Mouse (Mus musculus) embryonic facial prominence, embryonic 13.5 days (tissue): Measurements from ENCODE around the gene 4833439L19Rik. TPM values are rescaled to one million over a fixed set of nuclear protein-coding genes. Genes with fewer than 3 reads are reported as not detected.

Experiments used
- ATAC-seq: fragments of 200-750 bp; cut with Nextera tagmentation; 2 replicates; pipeline ENCODE4 v1.8.0; 2017; ENCODE audit warnings: low read depth; ENCODE audit not compliant: insufficient number of reproducible peaks, insufficient read depth, low FRiP score, low TSS enrichment
- H3K27ac ChIP-seq: fragments of 300-500 bp; sonication (generic); 2 replicates; pipeline ENCODE4 v1.5.1; 2015; ENCODE audit warnings: moderate library complexity, mild to moderate bottlenecking, inconsistent platforms
- H3K27me3 ChIP-seq: fragments of 300-500 bp; sonication (generic); 2 replicates; pipeline ENCODE4 v1.6.1; 2015; ENCODE audit warnings: mild to moderate bottlenecking, inconsistent platforms
- H3K36me3 ChIP-seq: fragments of 300-500 bp; sonication (generic); 2 replicates; pipeline ENCODE4 v1.6.1; 2015; ENCODE audit warnings: mild to moderate bottlenecking, inconsistent platforms
- H3K4me1 ChIP-seq: fragments of 300-500 bp; sonication (generic); 2 replicates; pipeline ENCODE4 v1.6.1; 2015; ENCODE audit warnings: inconsistent platforms
- H3K4me2 ChIP-seq: fragments of 300-500 bp; sonication (generic); 2 replicates; pipeline ENCODE4 v1.6.1; 2015; ENCODE audit warnings: moderate library complexity, mild to moderate bottlenecking, inconsistent platforms
- H3K4me3 ChIP-seq: fragments of 300-500 bp; sonication (generic); 2 replicates; pipeline ENCODE4 v1.5.1; 2015; ENCODE audit warnings: mild to moderate bottlenecking, inconsistent platforms
- H3K9ac ChIP-seq: fragments of 300-500 bp; sonication (generic); 2 replicates; pipeline ENCODE4 v1.6.1; 2015; ENCODE audit warnings: mild to moderate bottlenecking, inconsistent platforms
- H3K9me3 ChIP-seq: fragments of 300-500 bp; sonication (generic); 2 replicates; pipeline ENCODE4 v1.6.1; 2016; ENCODE audit warnings: inconsistent platforms
- WGBS: fragments of 180-500 bp; shearing (Covaris S2); methylation state at CpG from one replicate; pipeline ENCODE4 v1.1.7; 2015; ENCODE audit warnings: mixed read lengths; 5-methylcytosine and 5-hydroxymethylcytosine counted together
- polyA plus RNA-seq: library from polyadenylated mRNA; unstranded; fragments of >200 nt; fragmentation: Nextera tagmentation; extraction: Ambion mirVana; gene quantifications from 2 replicates; pipeline ENCODE4 v1.2.1, GENCODE M21; 2015

The 4833439L19Rik gene
- polyA plus RNA-seq, 1 experiment from 2014 or later: 153 TPM

DNA sequence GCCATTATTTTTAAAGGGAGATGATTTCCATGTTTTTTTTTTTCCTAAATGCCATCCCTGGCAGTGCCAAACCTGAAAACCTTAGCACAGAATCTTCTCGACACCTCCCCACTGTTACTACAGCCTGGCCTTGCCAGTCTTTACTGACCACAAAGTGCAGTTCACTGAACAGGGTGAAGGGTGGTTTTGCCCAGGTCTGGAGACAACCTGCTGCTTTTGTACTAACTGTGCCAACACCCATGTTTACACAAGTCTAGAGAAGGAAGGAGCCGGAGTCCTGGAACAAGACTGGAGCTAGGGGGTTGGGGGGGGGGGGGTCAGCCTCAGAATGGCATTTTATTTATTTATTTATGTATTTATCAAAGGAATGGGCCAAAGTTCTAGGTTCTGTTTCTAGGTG, 16.1 kb upstream of the 4833439L19Rik start:
- H3K4me2 ChIP-seq: no peak overlapping the region
- peaks cover 5% of the 10 kb centered on the region; the same call in 1 of the 2 replicates for H3K4me1 ChIP-seq
- H3K36me3 ChIP-seq: peaks cover 95% of the 10 kb centered on the region
- WGBS: 82% methylated on average over 2 of the region's 2 CpGs
- H3K27me3 ChIP-seq: no peaks in the 10 kb centered on the region
- no peak overlapping the region for H3K27ac ChIP-seq
- H3K4me3 ChIP-seq: no peak overlapping the region
- H3K9ac ChIP-seq: no peak overlapping the region
- no peaks in the 10 kb centered on the region for H3K9me3 ChIP-seq
- ATAC-seq: no peak

- no peaks in the 10 kb centered on the region for H3K9me3 ChIP-seq
- no peak for ATAC-seq
- peaks cover 15% of the 10 kb centered on the region for H3K4me1 ChIP-seq
- H3K27me3 ChIP-seq: 0 out of 2 replicates have a peak, but pooled peaks cover 5% of the 10 kb centered on the region
- 87% methylated on average over 21 of the region's 21 CpGs for WGBS
- no peak overlapping the region for H3K4me2 ChIP-seq
- H3K9ac ChIP-seq: no peak overlapping the region
- no peak overlapping the region for H3K4me3 ChIP-seq
- H3K27ac ChIP-seq: no peak overlapping the region
- peaks cover 60% of the 10 kb centered on the region for H3K36me3 ChIP-seq
Observed at GRCm38 (mm10) chr13:54577652-54578507, 12.6 kb upstream of the 4833439L19Rik start.

- H3K4me3 ChIP-seq: peak overlapping the region; percentile 96
- peak overlapping the region; percentile 81 for H3K27ac ChIP-seq
- peaks cover 40% of the 10 kb centered on the region for H3K36me3 ChIP-seq
- peak overlapping the region; percentile 92 for H3K4me2 ChIP-seq
- 0 out of 2 replicates have a peak, but pooled peaks cover 5% of the 10 kb centered on the region for H3K27me3 ChIP-seq
- peak overlapping the region; percentile 93 for H3K9ac ChIP-seq
- H3K9me3 ChIP-seq: no peaks in the 10 kb centered on the region
- ATAC-seq: no peak
- under 1% methylated on average over 19 of the region's 19 CpGs for WGBS
- H3K4me1 ChIP-seq: peaks cover 15% of the 10 kb centered on the region
Observed at GRCm38 (mm10) chr13:54575489-54575888, 10.3 kb upstream of the 4833439L19Rik start.

DNA sequence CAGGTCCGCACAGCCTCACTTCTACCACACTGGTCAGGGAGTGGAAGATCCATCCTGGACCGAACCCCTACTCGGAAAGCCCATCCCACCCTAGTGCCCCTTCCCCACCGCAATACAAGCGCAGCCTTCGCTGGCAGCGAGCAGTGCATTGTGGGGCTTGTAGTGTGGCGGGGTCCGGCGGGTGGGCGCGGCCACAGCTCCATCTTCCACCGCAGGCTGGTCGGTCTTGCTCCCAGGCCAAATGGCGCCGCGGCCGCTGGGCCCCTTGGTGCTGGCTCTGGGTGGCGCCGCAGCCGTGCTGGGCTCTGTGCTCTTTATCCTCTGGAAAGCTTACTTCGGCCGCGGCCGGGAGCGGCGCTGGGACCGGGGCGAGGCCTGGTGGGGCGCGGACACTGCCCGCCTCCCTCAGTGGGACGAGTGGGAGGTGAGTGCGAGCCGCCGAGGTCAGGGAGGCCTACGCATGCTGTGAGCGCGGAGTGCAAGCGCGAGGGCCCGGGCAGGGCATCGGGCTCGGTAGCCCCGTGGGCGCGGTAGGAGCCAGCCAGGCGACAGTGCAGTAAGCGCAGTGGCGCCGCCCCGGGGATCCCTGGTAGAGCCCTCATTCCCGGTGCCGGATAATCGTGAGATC, 9.7 kb upstream of the 4833439L19Rik start, which contains the start of gene Arl10:
TSS of gene Arl10 (plus strand) at position 162 of the 628 bp plus-strand sequence.
- peak; percentile 80 for ATAC-seq
- WGBS: under 1% methylated on average over 55 of the region's 55 CpGs

DNA sequence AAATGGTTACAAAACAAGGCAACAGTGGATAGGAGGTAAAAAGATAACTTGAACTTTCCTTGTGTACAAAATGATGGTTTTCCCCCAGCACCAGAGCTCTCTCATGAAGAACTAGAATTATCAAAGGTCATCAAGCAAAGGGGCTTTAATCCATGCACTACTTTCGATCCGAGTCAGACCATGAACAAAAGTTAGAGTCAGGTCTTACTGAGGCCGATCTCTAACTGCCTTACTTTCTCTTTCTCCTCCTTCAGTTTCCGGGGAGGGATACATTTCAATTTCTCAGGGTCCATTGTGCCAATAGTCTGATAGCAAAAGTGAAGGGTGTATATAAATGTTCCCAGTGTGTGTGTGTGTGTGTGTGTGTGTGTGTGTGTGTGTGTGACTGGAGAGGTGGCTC, 7.4 kb upstream of the 4833439L19Rik start:
- H3K36me3 ChIP-seq: peaks cover 11% of the 10 kb centered on the region
- peaks cover 15% of the 10 kb centered on the region for H3K4me1 ChIP-seq
- no peak overlapping the region for H3K4me2 ChIP-seq
- H3K9me3 ChIP-seq: no peaks in the 10 kb centered on the region
- WGBS: 79% methylated on average over 4 of the region's 4 CpGs
- no peak for ATAC-seq
- no peak overlapping the region for H3K9ac ChIP-seq
- no peak overlapping the region for H3K27ac ChIP-seq
- H3K4me3 ChIP-seq: no peak overlapping the region
- 0 out of 2 replicates have a peak, but pooled peaks cover 5% of the 10 kb centered on the region for H3K27me3 ChIP-seq

More for the DNA sequence above, 9.7 kb upstream of the 4833439L19Rik start, which contains the start of gene Arl10:
- peak within 1 kb of the TSS; percentile 93 for H3K9ac ChIP-seq
- H3K4me1 ChIP-seq: peaks cover 15% of the 10 kb centered on the region
- H3K9me3 ChIP-seq: no peaks in the 10 kb centered on the region
- peak within 1 kb of the TSS; percentile 96 for H3K4me3 ChIP-seq
- H3K27ac ChIP-seq: peak within 1 kb of the TSS; percentile 81
- H3K36me3 ChIP-seq: peaks cover 34% of the 10 kb centered on the region
- 0 out of 2 replicates have a peak, but pooled peaks cover 5% of the 10 kb centered on the region for H3K27me3 ChIP-seq
- peak within 1 kb of the TSS; percentile 92 for H3K4me2 ChIP-seq

- H3K4me1 ChIP-seq: peaks cover 12% of the 10 kb centered on the region
- WGBS: 44% methylated on average over 2 of the region's 2 CpGs
- no peak overlapping the region for H3K27ac ChIP-seq
- ATAC-seq: no peak
- H3K36me3 ChIP-seq: peaks cover 1% of the 10 kb centered on the region; the same call in 1 of the 2 replicates
- no peak overlapping the region for H3K4me3 ChIP-seq
- H3K4me2 ChIP-seq: no peak overlapping the region
- 0 out of 2 replicates have a peak, but pooled peaks cover 5% of the 10 kb centered on the region for H3K27me3 ChIP-seq
- no peak overlapping the region for H3K9ac ChIP-seq
- H3K9me3 ChIP-seq: no peaks in the 10 kb centered on the region
Observed at GRCm38 (mm10) chr13:54571637-54572036, 6.4 kb upstream of the 4833439L19Rik start.

DNA sequence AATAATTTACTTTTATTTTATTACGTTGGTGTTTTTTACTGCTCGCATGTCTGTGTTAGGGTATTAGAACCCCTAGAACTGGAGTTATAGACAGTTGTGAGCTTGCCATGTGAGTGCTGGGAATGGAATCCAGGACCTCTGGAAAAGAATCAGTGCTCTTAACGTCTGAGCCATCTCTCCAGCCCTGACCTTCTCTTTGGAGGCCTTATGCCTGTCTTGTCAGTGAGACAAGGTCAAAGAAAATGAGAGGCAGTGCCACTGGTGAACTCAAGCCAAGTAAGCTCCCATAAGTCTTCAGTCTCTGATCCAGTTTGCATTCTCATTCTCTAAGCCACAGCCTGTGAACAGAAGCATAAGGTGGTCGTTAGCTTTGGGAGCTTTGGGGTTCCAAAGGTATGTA, 5.5 kb upstream of the 4833439L19Rik start:
- Histone ChIP-seq H3K9ac (no peak overlapping the region), H3K4me2 (no peak overlapping the region)
- 75% methylated on average over 4 of the region's 4 CpGs for WGBS

DNA sequence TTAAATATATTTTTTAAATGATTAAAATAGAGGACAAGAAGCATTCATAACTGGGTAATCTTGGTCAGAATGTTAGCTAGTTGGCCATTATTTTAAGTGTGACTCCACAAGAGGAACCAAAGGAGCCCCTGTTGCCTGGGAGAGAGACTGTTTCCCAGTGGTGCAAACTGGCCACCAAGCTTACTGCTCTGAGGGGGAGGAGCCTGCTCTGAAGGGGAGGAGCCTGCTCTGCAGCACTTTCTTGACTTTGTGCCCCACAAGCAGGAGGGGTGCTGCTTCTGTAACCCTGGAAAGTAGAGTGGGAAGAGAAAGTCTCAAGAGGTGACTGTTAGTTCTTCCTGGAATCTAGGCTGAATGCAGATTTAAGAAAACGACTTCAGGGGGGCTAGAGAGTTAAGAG, 4.0 kb upstream of the 4833439L19Rik start:
- peaks cover 6% of the 10 kb centered on the region for H3K4me1 ChIP-seq
- H3K4me3 ChIP-seq: no peak overlapping the region
- no peak overlapping the region for H3K4me2 ChIP-seq
- no peak overlapping the region for H3K27ac ChIP-seq
- WGBS: 49% methylated on average over 1 of the region's 1 CpGs
- no peak overlapping the region for H3K9ac ChIP-seq
- H3K27me3 ChIP-seq: 0 out of 2 replicates have a peak, but pooled peaks cover 5% of the 10 kb centered on the region
- no peaks in the 10 kb centered on the region for H3K9me3 ChIP-seq
- no peak for ATAC-seq
- H3K36me3 ChIP-seq: no peaks in the 10 kb centered on the region

More for the DNA sequence above, 5.5 kb upstream of the 4833439L19Rik start:
- Histone ChIP-seq H3K9me3 (no peaks in the 10 kb centered on the region), H3K27ac (no peak overlapping the region), H3K4me3 (no peak overlapping the region), H3K4me1 (peaks cover 4% of the 10 kb centered on the region), H3K27me3 (0 out of 2 replicates have a peak, but pooled peaks cover 5% of the 10 kb centered on the region), H3K36me3 (no peaks in the 10 kb centered on the region)
- ATAC-seq: no peak

DNA sequence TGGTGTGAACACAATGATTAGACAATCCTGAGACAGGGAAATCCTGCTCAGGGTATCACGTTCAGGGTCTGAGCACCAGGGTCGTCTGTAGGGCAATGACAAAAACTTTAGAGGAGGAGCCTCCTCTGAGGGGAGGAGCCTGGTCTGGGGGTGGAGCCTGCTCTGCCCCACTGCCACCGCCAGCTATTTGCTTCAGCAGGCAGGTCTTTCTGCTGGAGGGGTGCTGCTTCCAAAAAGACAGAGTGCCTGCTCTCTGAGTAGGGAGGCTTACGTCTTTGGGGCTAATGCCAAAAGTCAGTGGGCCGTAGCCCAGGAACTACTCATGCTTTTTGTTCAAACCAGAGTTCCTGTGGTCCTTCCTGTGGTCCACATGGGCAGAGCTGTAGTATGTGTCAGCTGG, 3.1 kb upstream of the 4833439L19Rik start:
- Histone ChIP-seq H3K4me3 (no peak overlapping the region), H3K4me2 (no peak overlapping the region), H3K9me3 (no peaks in the 10 kb centered on the region), H3K9ac (no peak overlapping the region), H3K36me3 (peaks cover 5% of the 10 kb centered on the region; the same call in 1 of the 2 replicates), H3K27ac (no peak overlapping the region), H3K27me3 (no peaks in the 10 kb centered on the region), H3K4me1 (peaks cover 12% of the 10 kb centered on the region)
- 39% methylated on average over 5 of the region's 5 CpGs for WGBS
- no peak for ATAC-seq

DNA sequence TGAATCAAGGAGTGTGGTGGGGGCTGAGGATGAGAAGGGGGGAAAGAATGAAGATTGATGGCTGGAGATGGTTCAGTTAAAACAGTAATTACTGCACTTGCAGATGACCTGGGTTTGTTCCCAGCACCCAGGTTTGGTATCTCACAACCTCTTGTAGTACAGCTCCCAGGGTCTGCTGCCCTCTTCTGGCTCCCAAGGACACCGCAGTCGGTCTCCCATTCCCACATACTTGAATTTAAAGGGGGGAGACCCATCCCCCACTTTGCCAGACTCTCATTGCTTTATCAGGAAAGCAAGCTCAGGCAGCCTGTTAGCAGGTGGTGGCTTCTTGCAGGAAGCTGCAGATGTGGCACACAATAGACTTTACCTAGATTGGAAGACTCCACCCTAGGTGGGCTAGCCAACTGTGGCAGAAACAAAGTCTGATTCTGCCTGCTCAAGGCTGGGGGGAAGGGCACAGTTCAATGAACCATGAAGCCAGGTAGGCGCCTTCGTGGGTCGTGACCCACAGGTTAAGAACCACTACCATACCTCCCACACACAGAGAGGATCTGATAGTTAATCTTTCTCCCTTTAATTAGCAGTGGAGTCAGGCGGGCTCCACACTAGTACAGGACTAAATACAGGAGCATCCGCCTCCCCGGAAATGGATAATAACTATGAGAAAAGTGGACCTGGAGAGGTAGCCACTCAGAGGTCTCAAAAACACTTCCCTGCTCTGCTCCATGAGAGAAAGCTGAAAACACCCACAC, 535 bp upstream of the 4833439L19Rik start:
- Histone ChIP-seq H3K4me1 (peaks cover 12% of the 10 kb centered on the region), H3K9me3 (no peaks in the 10 kb centered on the region), H3K4me2 (peak overlapping the region; percentile 90), H3K27ac (no peak overlapping the region), H3K9ac (0 out of 2 replicates have a peak overlapping the region, but pooled peaks have one; percentile 46), H3K27me3 (no peaks in the 10 kb centered on the region), H3K4me3 (peak overlapping the region; percentile 98), H3K36me3 (peaks cover 30% of the 10 kb centered on the region)
- ATAC-seq: peak; percentile 5; the same call in 1 of the 2 replicates
- WGBS: 40% methylated on average over 8 of the region's 8 CpGs
